In genomic region chr9:15170911-15171310, GRCm38 (mm10) we compare ENCODE assay signal across 25 mouse cellular contexts. TPM values are rescaled to one million over a fixed set of nuclear protein-coding genes. Genes with fewer than 3 reads are reported as not detected.
DNase-seq lines count a peak whose midpoint lies in the region; ATAC-seq and TF ChIP-seq lines count a peak whose summit lies in the region.
"Had no signal": no experiment of that assay in that cellular context is flagged by ENCODE, and none has a peak within 500 bp of the region (broad histone marks: within the 10 kb centered on the region; RNA-seq: fewer than 3 reads in every experiment).

No protein-coding gene starts in this region.

- 0 out of 2 replicates have a peak, but pooled peaks have one; percentile 49 for ATAC-seq in kidney, embryonic 14.5 days (ENCODE audit: low FRiP score, low TSS enrichment)
- no peak for ATAC-seq in neural tube, embryonic 15.5 days (ENCODE audit: low FRiP score)
- ATAC-seq: activated CD4-positive, CD25-positive, alpha-beta regulatory T cell, adult 4 months; forebrain, embryonic 16.5 days had no signal

- WGBS in heart, adult 2 months: 24% methylated on average over 3 of the region's 3 CpGs
- WGBS in kidney, embryonic 14.5 days: 32% methylated on average over 3 of the region's 3 CpGs
- 30% methylated on average over 3 of the region's 3 CpGs for WGBS in lung, adult 2 months
- WGBS in neural tube, embryonic 15.5 days: 48% methylated on average over 3 of the region's 3 CpGs

- TF ChIP-seq EP300 in heart, adult 2 months (IDR thresholded peaks at IDR 0.05; ENCODE audit: insufficient read depth, low read depth, low read length): no peak

- no peaks in the 10 kb centered on the region for H3K27me3 ChIP-seq in heart, adult 2 months (ENCODE audit: control insufficient read depth, insufficient read depth, low read length)
- H3K27me3 ChIP-seq in kidney, embryonic 14.5 days (ENCODE audit: control insufficient read depth, insufficient read depth, low read length): no peaks in the 10 kb centered on the region
- no peaks in the 10 kb centered on the region for H3K27me3 ChIP-seq in neural tube, embryonic 15.5 days (replicated peaks)
- H3K27me3 ChIP-seq: embryonic facial prominence, embryonic 13.5 days; hindbrain, embryonic 12.5 days; limb, embryonic 13.5 days had no signal

- H3K4me1 ChIP-seq in heart, adult 2 months (ENCODE audit: control insufficient read depth, insufficient read depth, low read length): no peaks in the 10 kb centered on the region
- H3K4me1 ChIP-seq in kidney, embryonic 14.5 days (ENCODE audit: control insufficient read depth, insufficient read depth, low read length): no peaks in the 10 kb centered on the region
- no peaks in the 10 kb centered on the region for H3K4me1 ChIP-seq in lung, adult 2 months (ENCODE audit: control insufficient read depth, insufficient read depth, low read length)
- H3K4me1 ChIP-seq in neural tube, embryonic 15.5 days: no peaks in the 10 kb centered on the region
- H3K4me1 ChIP-seq: hindbrain, embryonic 12.5 days; limb, embryonic 13.5 days had no signal

- no peak for TF ChIP-seq CTCF in heart, adult 2 months (IDR thresholded peaks at IDR 0.05)
- no peak for TF ChIP-seq CTCF in lung, adult 2 months (IDR thresholded peaks at IDR 0.05; ENCODE audit: insufficient read depth, low read length)

- no peak overlapping the region for H3K4me3 ChIP-seq in heart, adult 2 months
- no peak overlapping the region for H3K4me3 ChIP-seq in kidney, embryonic 14.5 days (ENCODE audit: low read length)
- no peak overlapping the region for H3K4me3 ChIP-seq in lung, adult 2 months (replicated peaks; ENCODE audit: extremely low read depth, low read depth, low read length)
- no peak overlapping the region for H3K4me3 ChIP-seq in neural tube, embryonic 15.5 days (replicated peaks)
- H3K4me3 ChIP-seq: embryonic facial prominence, embryonic 13.5 days; hindbrain, embryonic 12.5 days; limb, embryonic 13.5 days had no signal

- no peak overlapping the region for H3K9ac ChIP-seq in heart, adult 2 months (ENCODE audit: low read depth, low read length)
- no peak overlapping the region for H3K9ac ChIP-seq in kidney, embryonic 14.5 days (ENCODE audit: low read depth, low read length)
- no peak overlapping the region for H3K9ac ChIP-seq in neural tube, embryonic 15.5 days (replicated peaks)
- H3K9ac ChIP-seq: embryonic facial prominence, embryonic 13.5 days; hindbrain, embryonic 12.5 days; limb, embryonic 13.5 days; liver, embryonic 14.5 days had no signal

- intact Hi-C loops in heart, adult 2 months (cut with DNase I): loop anchor here (5.0 kb wide), 2 partner anchors 34 to 139 kb away; no protein-coding TSS in a partner anchor

- H3K4me2 ChIP-seq in kidney, embryonic 14.5 days (replicated peaks; ENCODE audit: low read depth, low read length): no peak overlapping the region
- H3K4me2 ChIP-seq in neural tube, embryonic 15.5 days: no peak overlapping the region
- H3K4me2 ChIP-seq: embryonic facial prominence, embryonic 13.5 days; hindbrain, embryonic 12.5 days; limb, embryonic 13.5 days had no signal

- H3K9me3 ChIP-seq in kidney, embryonic 14.5 days (ENCODE audit: control insufficient read depth, low read length): no peaks in the 10 kb centered on the region
- no peaks in the 10 kb centered on the region for H3K9me3 ChIP-seq in neural tube, embryonic 15.5 days (replicated peaks)
- H3K9me3 ChIP-seq: embryonic facial prominence, embryonic 13.5 days; hindbrain, embryonic 12.5 days; limb, embryonic 13.5 days had no signal

- no peaks in the 10 kb centered on the region for H3K36me3 ChIP-seq in heart, adult 2 months (ENCODE audit: control insufficient read depth, insufficient read depth, low read length)
- no peaks in the 10 kb centered on the region for H3K36me3 ChIP-seq in kidney, embryonic 14.5 days (ENCODE audit: control insufficient read depth, insufficient read depth, low read length)
- no peaks in the 10 kb centered on the region for H3K36me3 ChIP-seq in neural tube, embryonic 15.5 days
- H3K36me3 ChIP-seq: embryonic facial prominence, embryonic 13.5 days; hindbrain, embryonic 12.5 days; limb, embryonic 13.5 days had no signal

- H3K27ac ChIP-seq in heart, adult 2 months: no peak overlapping the region; the same call in 1 of the 2 replicates
- no peak overlapping the region for H3K27ac ChIP-seq in kidney, embryonic 14.5 days (ENCODE audit: low read depth, low read length)
- H3K27ac ChIP-seq in neural tube, embryonic 15.5 days (replicated peaks): no peak overlapping the region
- H3K27ac ChIP-seq: embryonic facial prominence, embryonic 13.5 days; hindbrain, embryonic 12.5 days; limb, embryonic 13.5 days; liver, embryonic 14.5 days had no signal

- no peaks in the 10 kb centered on the region for H3K79me2 ChIP-seq in heart, adult 2 months (replicated peaks; ENCODE audit: control insufficient read depth, insufficient read depth, low read length)

- TF ChIP-seq POLR2A in heart, adult 2 months (IDR thresholded peaks at IDR 0.05; ENCODE audit: insufficient read depth, low read depth, low read length): no peak
- TF ChIP-seq POLR2A in lung, adult 2 months (IDR thresholded peaks at IDR 0.05; ENCODE audit: borderline replicate concordance, extremely low read depth, low read depth, low read length): no peak

- peak; percentile 6 to 24 for DNase-seq in heart, adult 18-20 months
- DNase-seq in heart, adult 2 months: no peak
- no peak for DNase-seq in kidney, adult 9 months
- peak; percentile 37 for DNase-seq in lung, postnatal 10 days
- no peak for DNase-seq in lung, adult 2 months
- DNase-seq in thymus, postnatal 0 days (ENCODE audit: low spot score): no peak
- DNase-seq: adrenal gland, postnatal 14 days; cerebellum, adult 9-11 months; gastrocnemius, postnatal 25 days; right cerebral cortex, postnatal 25 days; thymus, postnatal 4 days had no signal

RNA-seq across cellular contexts. Expression of gene Hephl1, which starts 59.0 kb away (rescaled TPM):
- total RNA-seq in heart, adult 18-20 months (2021): under 1 TPM; 0.20 to 0.28 TPM
- total RNA-seq in heart, adult 2 months (2021): under 1 TPM; 0.05 to 0.16 TPM
- polyA plus RNA-seq in heart, adult 2 months (2012; rRNA removed): 0.06 TPM in 2 replicates
- not detected in 2 replicates for polyA plus RNA-seq in kidney, embryonic 14.5 days (2014; fragmentation: Nextera tagmentation; extraction: Ambion mirVana)
- polyA plus RNA-seq in lung, adult 2 months (2012; rRNA removed): 0.03 and 0.36 TPM in 2 replicates
- polyA plus RNA-seq in neural tube, embryonic 15.5 days (2015; fragmentation: Nextera tagmentation; extraction: Ambion mirVana): 0.04 TPM in 1 of 2 replicates, not detected in the other
- 0.03 TPM in 1 of 2 replicates, not detected in the other for polyA plus RNA-seq in thymus, postnatal 0 days (2015; fragmentation: Nextera tagmentation; extraction: Ambion mirVana)
- total RNA-seq: layer of hippocampus, postnatal 14 days had no signal
- polyA plus RNA-seq: activated CD4-positive, CD25-positive, alpha-beta regulatory T cell, adult 4 months; brain, embryonic 14.5 days; cortical plate, adult 2 months; forebrain, embryonic 16.5 days; heart, embryonic 14.5 days; hindbrain, embryonic 12.5 days; limb, embryonic 13.5 days; lung, embryonic 16.5 days; spleen, adult 2 months had no signal

Comparison
In these comparisons a context has a peak if more than half of its experiments do, and no peak if none do; other contexts are left out.
1. DNase-seq: peak in heart, adult 18-20 months (2 of 2) and lung, postnatal 10 days (single experiment); none in heart, adult 2 months (0 of 2), kidney, adult 9 months (single experiment), lung, adult 2 months (single experiment) and thymus, postnatal 0 days (single experiment).